ENCODE assay signal across 2 mouse cellular contexts in genomic region chr4:124703406-124703805, GRCm38 (mm10).
A peak's percentile ranks its signal among the peaks of the same experiment; 100 is the strongest.
TF ChIP-seq lines count a peak whose summit lies in the region.

No protein-coding gene starts in this region.

TF ChIP-seq in C2C12, 6 proteins besides CTCF, POLR2A, EP300 and RAD21:
- TF ChIP-seq MYOG (IDR thresholded peaks at IDR 0.05; ENCODE audit: control insufficient read depth, extremely low read depth, insufficient read length) (no peak), USF1 (IDR thresholded peaks at IDR 0.05; ENCODE audit: low read depth) (no peak), MYOD1 (IDR thresholded peaks at IDR 0.05; ENCODE audit: control insufficient read depth, insufficient read length, low read depth) (peak; percentile 28), MAX (IDR thresholded peaks at IDR 0.05) (peak; percentile 59)

TF ChIP-seq in CH12.LX, 34 proteins besides CTCF, POLR2A, EP300 and RAD21:
- TF ChIP-seq E2F4 (IDR thresholded peaks at IDR 0.05; ENCODE audit: insufficient replicate concordance, low read depth, low read length) (no peak), MAZ (IDR thresholded peaks at IDR 0.05; ENCODE audit: low read depth, low read length) (no peak), JUN (IDR thresholded peaks at IDR 0.05; ENCODE audit: insufficient read depth, low read depth, low read length) (no peak), ZMIZ1 (IDR thresholded peaks at IDR 0.05; ENCODE audit: low read depth, low read length) (no peak), IRF4 (IDR thresholded peaks at IDR 0.05; ENCODE audit: low read depth, low read length) (no peak), ELF1 (IDR thresholded peaks at IDR 0.05; ENCODE audit: low read depth, low read length) (no peak), USF1 (IDR thresholded peaks at IDR 0.05; ENCODE audit: low read depth, low read length) (no peak), ZC3H11A (IDR thresholded peaks at IDR 0.05; ENCODE audit: low read depth, low read length) (no peak), GABPA (IDR thresholded peaks at IDR 0.05; ENCODE audit: insufficient replicate concordance, low read depth, low read length) (no peak), TBP (conservative IDR thresholded peaks at IDR 0.05; ENCODE audit: low read depth, low read length) (no peak), SMC3 (IDR thresholded peaks at IDR 0.05; ENCODE audit: low read depth, low read length) (no peak), NRF1 (IDR thresholded peaks at IDR 0.05; ENCODE audit: low read depth, low read length) (no peak), KAT2A (IDR thresholded peaks at IDR 0.05; ENCODE audit: insufficient replicate concordance, low read length) (no peak), TCF12 (IDR thresholded peaks at IDR 0.05; ENCODE audit: low read depth, low read length) (no peak), JUND (conservative IDR thresholded peaks at IDR 0.05; ENCODE audit: low read depth, low read length) (no peak), RCOR1 (conservative IDR thresholded peaks at IDR 0.05; ENCODE audit: low read depth, low read length) (no peak), NELFE (IDR thresholded peaks at IDR 0.05; ENCODE audit: low read depth, low read length) (no peak), BHLHE40 (IDR thresholded peaks at IDR 0.05; ENCODE audit: low read depth, low read length) (no peak), CHD1 (IDR thresholded peaks at IDR 0.05; ENCODE audit: low read depth, low read length) (no peak), MXI1 (IDR thresholded peaks at IDR 0.05; ENCODE audit: low read depth, low read length) (no peak)
